Mouse (Mus musculus) liver, embryonic 14.5 days (tissue): ENCODE measurements around the gene Pea15a.

Experiments used
- CTCF ChIP-seq: IDR thresholded peaks from 2 replicates; pipeline ENCODE4 v1.5.1; 2016; ENCODE audit warnings: antibody characterized with exemption, low read depth, control low read depth
- EP300 ChIP-seq: IDR thresholded peaks from 2 replicates; pipeline ENCODE4 v1.6.1; 2016; ENCODE audit warnings: antibody characterized with exemption, low read depth

- TF ChIP-seq EP300 (no peak), CTCF (no peak)
Observed at GRCm38 (mm10) chr1:172183915-172184314, 22.7 kb downstream of the Pea15a start.
